ENCODE assay signal across 24 mouse cellular contexts in genomic region chr16:18011101-18011500, GRCm38 (mm10). TPM values are rescaled to one million over a fixed set of nuclear protein-coding genes. Genes with fewer than 3 reads are reported as not detected.
"Had no signal": no experiment of that assay in that cellular context is flagged by ENCODE, and none has a peak within 500 bp of the region (broad histone marks: within the 10 kb centered on the region; RNA-seq: fewer than 3 reads in every experiment).

No protein-coding gene starts in this region.

- ATAC-seq: liver, postnatal 0 days; lung, postnatal 0 days; midbrain, embryonic 13.5 days; midbrain, embryonic 15.5 days had no signal

- H3K9me3 ChIP-seq: lung, embryonic 15.5 days; midbrain, embryonic 13.5 days; midbrain, embryonic 15.5 days; neural tube, embryonic 12.5 days; stomach, embryonic 15.5 days had no signal

- H3K4me2 ChIP-seq: lung, embryonic 15.5 days; midbrain, embryonic 11.5 days; midbrain, embryonic 13.5 days; midbrain, embryonic 15.5 days; neural tube, embryonic 12.5 days; stomach, embryonic 15.5 days had no signal

- H3K4me1 ChIP-seq: lung, embryonic 15.5 days; megakaryocyte, embryonic 14.5 days; midbrain, embryonic 13.5 days; midbrain, embryonic 15.5 days; neural tube, embryonic 12.5 days; stomach, embryonic 15.5 days had no signal

- DNase-seq: liver, postnatal 0 days; lung, adult 2 months; lung, postnatal 14 days; lung, postnatal 36 days; right cerebral cortex, postnatal 14 days; thymus, adult 2 months; thymus, postnatal 25 days had no signal

- H3K27ac ChIP-seq: lung, embryonic 15.5 days; macrophage; midbrain, embryonic 13.5 days; midbrain, embryonic 15.5 days; neural tube, embryonic 12.5 days; stomach, embryonic 15.5 days; stomach, postnatal 0 days had no signal

- H3K27me3 ChIP-seq: lung, embryonic 15.5 days; midbrain, embryonic 13.5 days; midbrain, embryonic 15.5 days; neural tube, embryonic 12.5 days; stomach, embryonic 15.5 days had no signal

- H3K9ac ChIP-seq: liver, postnatal 0 days; lung, embryonic 15.5 days; midbrain, embryonic 13.5 days; midbrain, embryonic 15.5 days; neural tube, embryonic 12.5 days; stomach, embryonic 15.5 days had no signal

- H3K36me3 ChIP-seq: lung, embryonic 15.5 days; midbrain, embryonic 13.5 days; midbrain, embryonic 15.5 days; neural tube, embryonic 12.5 days; stomach, embryonic 15.5 days had no signal

- H3K4me3 ChIP-seq: lung, embryonic 15.5 days; megakaryocyte, embryonic 14.5 days; midbrain, embryonic 13.5 days; midbrain, embryonic 15.5 days; neural tube, embryonic 12.5 days; stomach, embryonic 15.5 days had no signal

RNA-seq across cellular contexts. Expression of gene Vpreb2, which starts 30.9 kb away (rescaled TPM):
- total RNA-seq: megakaryocyte progenitor cell, adult 5-6 weeks; midbrain, postnatal 0 days; monocyte, adult 5-6 weeks; neutrophil, adult 5-6 weeks had no signal
- polyA plus RNA-seq: lung, adult 2 months; lung, embryonic 15.5 days; macrophage; midbrain, embryonic 11.5 days; midbrain, embryonic 13.5 days; midbrain, embryonic 15.5 days; midbrain, postnatal 0 days; neural tube, embryonic 12.5 days; neural tube, embryonic 14.5 days; spleen, adult 2 months; stomach, postnatal 0 days; testis, adult 2 months had no signal
